Mouse (Mus musculus) CD4-positive, CD25-positive, alpha-beta regulatory T cell, adult 4 months (primary cell): ENCODE results near the gene Bbs9. TPM values are rescaled to one million over a fixed set of nuclear protein-coding genes. Genes with fewer than 3 reads are reported as not detected.
"Not testable (repeated sequence)": the region's sequence is repeated elsewhere in the genome, so short reads cannot be mapped to it uniquely, and the experiment has no call there.

ENCODE experiments used
- ATAC-seq: one replicate; pipeline ENCODE4 v1.8.0; 2017
- polyA plus RNA-seq, 2 experiments: library from polyadenylated mRNA; unstranded; fragments of 100-300 nt; shearing (Covaris generic); gene quantifications; one replicate each; pipeline ENCODE4 v1.2.1; 2017

The Bbs9 gene
- polyA plus RNA-seq, 2 experiments from 2014 or later = 16.7 to 17.4 TPM

GRCm38 (mm10) chr9:22695392-22695791, 219.9 kb downstream of the Bbs9 start:
- ATAC-seq = no peak

GRCm38 (mm10) chr9:22696809-22697374, 221.4 kb downstream of the Bbs9 start:
- ATAC-seq = no peak

- no peak for ATAC-seq
These were observed 222.3 kb downstream of the Bbs9 start for GRCm38 (mm10) chr9:22697811-22698210.

GRCm38 (mm10) chr9:22698501-22698900, 223.0 kb downstream of the Bbs9 start:
- ATAC-seq = no peak

GRCm38 (mm10) chr9:22702065-22702611, 226.6 kb downstream of the Bbs9 start:
- ATAC-seq = no peak

- no peak for ATAC-seq
These were observed 227.4 kb downstream of the Bbs9 start for GRCm38 (mm10) chr9:22702812-22703367.

GRCm38 (mm10) chr9:22703541-22703940, 228.0 kb downstream of the Bbs9 start:
- no peak for ATAC-seq

- ATAC-seq = no peak
These were observed 231.8 kb downstream of the Bbs9 start for GRCm38 (mm10) chr9:22707166-22707913.

GRCm38 (mm10) chr9:22708970-22709726, 233.6 kb downstream of the Bbs9 start:
- no peak for ATAC-seq

GRCm38 (mm10) chr9:22710032-22710431, 234.5 kb downstream of the Bbs9 start:
- no peak for ATAC-seq

GRCm38 (mm10) chr9:22711339-22711738, 235.8 kb downstream of the Bbs9 start:
- ATAC-seq = no peak

GRCm38 (mm10) chr9:22712743-22713142, 237.2 kb downstream of the Bbs9 start:
- no peak for ATAC-seq

GRCm38 (mm10) chr9:22713286-22713685, 237.8 kb downstream of the Bbs9 start:
- ATAC-seq = not testable (repeated sequence)

- ATAC-seq = no peak
These were observed 242.1 kb downstream of the Bbs9 start for GRCm38 (mm10) chr9:22717583-22717982.

GRCm38 (mm10) chr9:22718174-22718823, 242.8 kb downstream of the Bbs9 start:
- no peak for ATAC-seq

- no peak for ATAC-seq
These were observed 257.1 kb downstream of the Bbs9 start for GRCm38 (mm10) chr9:22732646-22733045.

- no peak for ATAC-seq
These were observed 259.4 kb downstream of the Bbs9 start for GRCm38 (mm10) chr9:22734954-22735353.

- no peak for ATAC-seq
These were observed 259.9 kb downstream of the Bbs9 start for GRCm38 (mm10) chr9:22735385-22735784.

GRCm38 (mm10) chr9:22737893-22738292, 262.4 kb downstream of the Bbs9 start:
- ATAC-seq = no peak

- no peak for ATAC-seq
These were observed 263.3 kb downstream of the Bbs9 start for GRCm38 (mm10) chr9:22738861-22739260.

GRCm38 (mm10) chr9:22741967-22742366, 266.5 kb downstream of the Bbs9 start:
- ATAC-seq = no peak

GRCm38 (mm10) chr9:22748617-22749016, 273.1 kb downstream of the Bbs9 start:
- ATAC-seq = no peak
